Mouse (Mus musculus) layer of hippocampus, adult 2 months (tissue): ENCODE measurements around the gene Rnf130. TPM values are rescaled to one million over a fixed set of nuclear protein-coding genes. Genes with fewer than 3 reads are reported as not detected.
A peak's percentile ranks its signal among the peaks of the same experiment; 100 is the strongest.

ENCODE experiments used
- DNase-seq, 2 experiments: peaks; one replicate each; pipeline ENCODE4 v3.0.0; 2022; ENCODE audit warnings: low spot score in 2 of 2
- H3K27ac ChIP-seq: fragments of 200-600 bp; 2 replicates; pipeline ENCODE4 v1.8.1; 2022
- H3K4me3 ChIP-seq: fragments of 200-600 bp; 2 replicates; pipeline ENCODE4 v1.8.1; 2022; ENCODE audit warnings: mild to moderate bottlenecking
- CTCF ChIP-seq: fragments of 200-600 bp; conservative IDR thresholded peaks from 2 replicates; pipeline ENCODE4 v1.8.1; 2022; ENCODE audit warnings: antibody characterized with exemption, mild to moderate bottlenecking, moderate library complexity
- total RNA-seq, 2 experiments: library from RNA; stranded (reverse); gene quantifications; 2 replicates each; pipeline ENCODE4 v1.2.3; 2021

Rnf130 gene
- total RNA-seq, 2 experiments from 2014 or later = 75.3 to 78.3 TPM

GRCm38 (mm10) chr11:49996398-49996797, 28.7 kb upstream of the Rnf130 start:
- no peak for TF ChIP-seq CTCF
- Histone ChIP-seq H3K27ac (no peak overlapping the region), H3K4me3 (no peak overlapping the region)
- no peak for DNase-seq

GRCm38 (mm10) chr11:49997321-49997720, 27.8 kb upstream of the Rnf130 start:
- H3K27ac ChIP-seq = no peak overlapping the region
- DNase-seq = no peak
- no peak overlapping the region for H3K4me3 ChIP-seq
- TF ChIP-seq CTCF = no peak

- TF ChIP-seq CTCF = no peak
- DNase-seq = no peak
- no peak overlapping the region for H3K27ac ChIP-seq
- no peak overlapping the region for H3K4me3 ChIP-seq
These were observed 22.3 kb upstream of the Rnf130 start for GRCm38 (mm10) chr11:50002853-50003252.

GRCm38 (mm10) chr11:50007776-50008175, 17.4 kb upstream of the Rnf130 start:
- TF ChIP-seq CTCF = no peak

GRCm38 (mm10) chr11:50008231-50008630, 16.9 kb upstream of the Rnf130 start:
- Histone ChIP-seq H3K27ac (no peak overlapping the region), H3K4me3 (no peak overlapping the region)
- no peak for TF ChIP-seq CTCF
- no peak for DNase-seq

More at GRCm38 (mm10) chr11:50007776-50008175, 17.4 kb upstream of the Rnf130 start:
- H3K4me3 ChIP-seq = no peak overlapping the region
- no peak overlapping the region for H3K27ac ChIP-seq
- no peak for DNase-seq

GRCm38 (mm10) chr11:50013016-50013415, 12.1 kb upstream of the Rnf130 start:
- no peak for DNase-seq
- no peak for TF ChIP-seq CTCF
- Histone ChIP-seq H3K27ac (no peak overlapping the region), H3K4me3 (no peak overlapping the region)

- Histone ChIP-seq H3K27ac (no peak overlapping the region), H3K4me3 (no peak overlapping the region)
- DNase-seq = no peak
- TF ChIP-seq CTCF = no peak
These were observed 8.6 kb upstream of the Rnf130 start for GRCm38 (mm10) chr11:50016503-50016902.

- no peak overlapping the region for H3K27ac ChIP-seq
- H3K4me3 ChIP-seq = no peak overlapping the region
- DNase-seq = no peak
- no peak for TF ChIP-seq CTCF
These were observed 7.6 kb upstream of the Rnf130 start for GRCm38 (mm10) chr11:50017511-50017910.

GRCm38 (mm10) chr11:50018848-50019247, 6.3 kb upstream of the Rnf130 start:
- H3K27ac ChIP-seq = no peak overlapping the region
- no peak for TF ChIP-seq CTCF
- H3K4me3 ChIP-seq = no peak overlapping the region
- no peak for DNase-seq

- no peak overlapping the region for H3K4me3 ChIP-seq
- DNase-seq = no peak
- no peak for TF ChIP-seq CTCF
- no peak overlapping the region for H3K27ac ChIP-seq
These were observed 3.1 kb upstream of the Rnf130 start for GRCm38 (mm10) chr11:50022085-50022484.

- peak overlapping the region; percentile 100 for H3K27ac ChIP-seq
- no peak for TF ChIP-seq CTCF
- no peak for DNase-seq
- H3K4me3 ChIP-seq = peak overlapping the region; percentile 91
These were observed 707 bp upstream of the Rnf130 start for GRCm38 (mm10) chr11:50024445-50024832.

- no peak for TF ChIP-seq CTCF
- DNase-seq = no peak
- Histone ChIP-seq H3K27ac (peak overlapping the region; percentile 100), H3K4me3 (peak overlapping the region; percentile 86)
These were observed 775 bp downstream of the Rnf130 start for GRCm38 (mm10) chr11:50025721-50026520.

GRCm38 (mm10) chr11:50026521-50027090, 1.5 kb downstream of the Rnf130 start:
- no peak for TF ChIP-seq CTCF
- no peak for DNase-seq
- H3K4me3 ChIP-seq = peak overlapping the region; percentile 86
- H3K27ac ChIP-seq = peak overlapping the region; percentile 100

GRCm38 (mm10) chr11:50028416-50028815, 3.3 kb downstream of the Rnf130 start:
- no peak for TF ChIP-seq CTCF
- Histone ChIP-seq H3K4me3 (no peak overlapping the region), H3K27ac (peak overlapping the region; percentile 32; the same call in 1 of the 2 replicates)
- no peak for DNase-seq
